Mouse (Mus musculus): ENCODE measurements around the gene Trio. TPM values are rescaled to one million over a fixed set of nuclear protein-coding genes. Genes with fewer than 3 reads are reported as not detected.

The Trio gene
- polyA plus RNA-seq, 1 experiment from 2014 or later = 8.8 TPM

GRCm38 (mm10) chr15:27752677-27753342 lies 272.8 kb downstream of the Trio start:
- H3K4me3 ChIP-seq (ENCODE audit: low read depth, low read length) = no peak overlapping the region
- ATAC-seq (ENCODE audit: low FRiP score, low TSS enrichment) (no peak), DNase-seq (ENCODE audit: low spot score) (no peak)
- WGBS = 69% methylated on average over 7 of the region's 7 CpGs
- no peak overlapping the region for H3K27ac ChIP-seq (replicated peaks)
- TF ChIP-seq CTCF (IDR thresholded peaks at IDR 0.05; ENCODE audit: low read depth) (no peak), EP300 (optimal IDR thresholded peaks at IDR 0.05) (no peak)
- H3K4me1 ChIP-seq (replicated peaks; ENCODE audit: control insufficient read depth, insufficient read depth) = no peaks in the 10 kb centered on the region
- no peaks in the 10 kb centered on the region for H3K9me3 ChIP-seq (ENCODE audit: control insufficient read depth, low read length)
- H3K4me2 ChIP-seq (replicated peaks; ENCODE audit: low read depth) = no peak overlapping the region
- no peak overlapping the region for H3K9ac ChIP-seq (ENCODE audit: low read length)
- H3K36me3 ChIP-seq (ENCODE audit: control insufficient read depth, insufficient read depth, low read length) = peaks cover 40% of the 10 kb centered on the region
- H3K27me3 ChIP-seq (ENCODE audit: control insufficient read depth, insufficient read depth, low read length) = no peaks in the 10 kb centered on the region

- no peak overlapping the region for H3K9ac ChIP-seq (ENCODE audit: low read length)
- WGBS = 77% methylated on average over 12 of the region's 12 CpGs
- H3K4me1 ChIP-seq (replicated peaks; ENCODE audit: control insufficient read depth, insufficient read depth) = no peaks in the 10 kb centered on the region
- peaks cover 43% of the 10 kb centered on the region for H3K36me3 ChIP-seq (ENCODE audit: control insufficient read depth, insufficient read depth, low read length)
- DNase-seq (ENCODE audit: low spot score) (peak; percentile 44), ATAC-seq (ENCODE audit: low FRiP score, low TSS enrichment) (peak; percentile 35; the same call in 1 of the 2 replicates)
- H3K4me2 ChIP-seq (replicated peaks; ENCODE audit: low read depth) = no peak overlapping the region
- TF ChIP-seq CTCF (IDR thresholded peaks at IDR 0.05; ENCODE audit: low read depth) (peak; percentile 85), EP300 (optimal IDR thresholded peaks at IDR 0.05) (no peak)
- H3K27me3 ChIP-seq (ENCODE audit: control insufficient read depth, insufficient read depth, low read length) = no peaks in the 10 kb centered on the region
- H3K9me3 ChIP-seq (ENCODE audit: control insufficient read depth, low read length) = no peaks in the 10 kb centered on the region
- no peak overlapping the region for H3K4me3 ChIP-seq (ENCODE audit: low read depth, low read length)
- no peak overlapping the region for H3K27ac ChIP-seq (replicated peaks)
Observed at GRCm38 (mm10) chr15:27751612-27752405, 273.8 kb downstream of the Trio start.

- no peak for TF ChIP-seq EP300 (optimal IDR thresholded peaks at IDR 0.05)
- TF ChIP-seq CTCF (IDR thresholded peaks at IDR 0.05; ENCODE audit: low read depth) = no peak
- DNase-seq (ENCODE audit: low spot score) = no peak
- Histone ChIP-seq H3K27ac (replicated peaks) (no peak overlapping the region), H3K4me3 (ENCODE audit: low read depth, low read length) (no peak overlapping the region), H3K9ac (ENCODE audit: low read length) (no peak overlapping the region), H3K9me3 (ENCODE audit: control insufficient read depth, low read length) (no peaks in the 10 kb centered on the region), H3K4me1 (replicated peaks; ENCODE audit: control insufficient read depth, insufficient read depth) (no peaks in the 10 kb centered on the region), H3K4me2 (replicated peaks; ENCODE audit: low read depth) (no peak overlapping the region), H3K36me3 (ENCODE audit: control insufficient read depth, insufficient read depth, low read length) (peaks cover 50% of the 10 kb centered on the region), H3K27me3 (ENCODE audit: control insufficient read depth, insufficient read depth, low read length) (no peaks in the 10 kb centered on the region)
- 83% methylated on average over 8 of the region's 8 CpGs for WGBS
- no peak for ATAC-seq (ENCODE audit: low FRiP score, low TSS enrichment)
Observed at GRCm38 (mm10) chr15:27748739-27749138, 276.9 kb downstream of the Trio start.

GRCm38 (mm10) chr15:27747512-27747911 lies 278.1 kb downstream of the Trio start:
- 85% methylated on average over 17 of the region's 18 CpGs for WGBS
- no peaks in the 10 kb centered on the region for H3K27me3 ChIP-seq (ENCODE audit: control insufficient read depth, insufficient read depth, low read length)
- no peak for DNase-seq (ENCODE audit: low spot score)
- no peak overlapping the region for H3K27ac ChIP-seq (replicated peaks)
- H3K4me3 ChIP-seq (ENCODE audit: low read depth, low read length) = no peak overlapping the region
- H3K4me2 ChIP-seq (replicated peaks; ENCODE audit: low read depth) = no peak overlapping the region
- peaks cover 54% of the 10 kb centered on the region for H3K36me3 ChIP-seq (ENCODE audit: control insufficient read depth, insufficient read depth, low read length)
- no peak overlapping the region for H3K9ac ChIP-seq (ENCODE audit: low read length)
- ATAC-seq (ENCODE audit: low FRiP score, low TSS enrichment) = peak; percentile 40
- H3K4me1 ChIP-seq (replicated peaks; ENCODE audit: control insufficient read depth, insufficient read depth) = no peaks in the 10 kb centered on the region
- H3K9me3 ChIP-seq (ENCODE audit: control insufficient read depth, low read length) = no peaks in the 10 kb centered on the region
- TF ChIP-seq CTCF (IDR thresholded peaks at IDR 0.05; ENCODE audit: low read depth) = no peak
- TF ChIP-seq EP300 (optimal IDR thresholded peaks at IDR 0.05) = no peak

- Histone ChIP-seq H3K4me3 (ENCODE audit: low read depth, low read length) (no peak overlapping the region), H3K4me1 (replicated peaks; ENCODE audit: control insufficient read depth, insufficient read depth) (no peaks in the 10 kb centered on the region), H3K36me3 (ENCODE audit: control insufficient read depth, insufficient read depth, low read length) (peaks cover 45% of the 10 kb centered on the region), H3K27me3 (ENCODE audit: control insufficient read depth, insufficient read depth, low read length) (no peaks in the 10 kb centered on the region), H3K27ac (replicated peaks) (no peak overlapping the region), H3K4me2 (replicated peaks; ENCODE audit: low read depth) (no peak overlapping the region), H3K9ac (ENCODE audit: low read length) (no peak overlapping the region), H3K9me3 (ENCODE audit: control insufficient read depth, low read length) (no peaks in the 10 kb centered on the region)
- 76% methylated on average over 5 of the region's 5 CpGs for WGBS
- no peak for ATAC-seq (ENCODE audit: low FRiP score, low TSS enrichment)
- no peak for TF ChIP-seq CTCF (IDR thresholded peaks at IDR 0.05; ENCODE audit: low read depth)
- no peak for TF ChIP-seq EP300 (optimal IDR thresholded peaks at IDR 0.05)
- no peak for DNase-seq (ENCODE audit: low spot score)
Observed at GRCm38 (mm10) chr15:27744995-27745394, 280.7 kb downstream of the Trio start.

- Histone ChIP-seq H3K9me3 (ENCODE audit: control insufficient read depth, low read length) (no peaks in the 10 kb centered on the region), H3K4me2 (replicated peaks; ENCODE audit: low read depth) (no peak overlapping the region), H3K4me1 (replicated peaks; ENCODE audit: control insufficient read depth, insufficient read depth) (no peaks in the 10 kb centered on the region), H3K36me3 (ENCODE audit: control insufficient read depth, insufficient read depth, low read length) (peaks cover 31% of the 10 kb centered on the region), H3K27me3 (ENCODE audit: control insufficient read depth, insufficient read depth, low read length) (no peaks in the 10 kb centered on the region), H3K27ac (replicated peaks) (no peak overlapping the region), H3K9ac (ENCODE audit: low read length) (no peak overlapping the region), H3K4me3 (ENCODE audit: low read depth, low read length) (no peak overlapping the region)
- DNase-seq (ENCODE audit: low spot score) (no peak), ATAC-seq (ENCODE audit: low FRiP score, low TSS enrichment) (no peak)
- WGBS = 86% methylated on average over 7 of the region's 7 CpGs
- TF ChIP-seq CTCF (IDR thresholded peaks at IDR 0.05; ENCODE audit: low read depth) (no peak), EP300 (optimal IDR thresholded peaks at IDR 0.05) (no peak)
Observed at GRCm38 (mm10) chr15:27740080-27740479, 285.6 kb downstream of the Trio start.

All from stomach, postnatal 0 days (tissue).